Mouse (Mus musculus) large intestine, adult 2 months (tissue): ENCODE results near the gene Hsf4. TPM values are rescaled to one million over a fixed set of nuclear protein-coding genes. Genes with fewer than 3 reads are reported as not detected.

Experiments
- DNase-seq: peaks from one replicate; pipeline ENCODE4 v3.0.0-alpha.2; 2012; ENCODE audit warnings: low read depth, low spot score
- WGBS: fragments of 180-500 bp; shearing (Covaris S2); methylation state at CpG from one replicate; pipeline ENCODE4 v1.1.7; 2018; 5-methylcytosine and 5-hydroxymethylcytosine counted together
- polyA plus RNA-seq: library from polyadenylated mRNA; depleted of rRNA; stranded (reverse); fragments of >200 nt; gene quantifications from 2 replicates; pipeline ENCODE4 v1.2.3, GENCODE M21; 2012; rRNA removed

The Hsf4 gene
- polyA plus RNA-seq, 1 experiment = 1.2 TPM

DNA sequence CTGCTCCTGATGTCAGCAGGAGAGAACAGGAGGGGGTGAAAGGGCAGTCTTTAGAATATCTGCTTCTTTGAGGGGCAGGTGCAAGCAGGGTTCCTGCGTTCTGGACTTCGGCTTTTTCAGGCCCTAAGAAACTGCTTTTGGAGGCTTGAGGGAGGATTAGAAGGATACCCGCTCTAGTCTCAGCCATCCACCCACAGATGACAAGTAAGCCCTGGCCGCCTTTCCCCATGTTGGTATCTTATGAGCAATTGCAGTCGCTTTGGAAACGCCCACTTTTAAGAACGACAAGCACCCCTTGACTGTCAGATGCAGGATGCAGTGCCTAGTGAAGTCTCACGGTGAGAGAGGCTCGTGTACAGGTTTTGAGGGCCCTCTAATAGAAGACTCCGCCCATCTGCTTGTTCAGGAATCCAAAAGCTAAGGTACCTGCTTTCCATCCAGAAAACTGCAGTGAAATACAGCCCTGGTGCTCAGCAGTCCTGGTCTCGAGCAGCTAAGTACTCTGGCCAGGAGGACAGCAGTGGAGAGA is 49.1 kb downstream of the Hsf4 start:
- 83% methylated on average over 11 of the region's 11 CpGs for WGBS
- DNase-seq = no peak

DNA sequence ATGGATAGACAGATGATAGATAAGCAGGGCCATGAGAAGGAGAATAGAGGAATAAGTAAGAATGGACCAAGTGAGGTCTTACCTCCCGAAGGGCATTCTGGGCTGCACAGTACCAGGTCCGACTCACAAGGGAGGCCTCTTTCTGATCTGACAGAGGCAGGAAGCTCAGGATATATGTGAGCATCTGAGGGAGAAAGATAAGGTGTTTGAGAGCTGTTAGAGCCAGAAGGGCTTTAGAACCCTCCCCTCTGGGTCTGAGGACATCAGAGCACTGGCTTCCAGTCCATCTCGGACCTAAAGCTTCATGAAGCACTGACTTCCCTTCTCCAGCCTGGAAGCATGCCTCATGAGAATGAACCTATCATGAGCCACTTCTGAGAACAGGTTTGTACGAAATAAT is 53.6 kb downstream of the Hsf4 start:
- WGBS = 86% methylated on average over 4 of the region's 4 CpGs
- DNase-seq = no peak

Other genes starting within 250 kb of the Hsf4 start
- gene Ces3a, start 221.2 kb upstream of the Hsf4 start, polyA plus RNA-seq = 0.21 TPM in 1 of 2 replicates, not detected in the other
- gene Ces3b, start 186.0 kb upstream of the Hsf4 start, polyA plus RNA-seq = not detected in 2 replicates
- gene Ces4a, start 138.0 kb upstream of the Hsf4 start, polyA plus RNA-seq = not detected in 2 replicates
- 7.0 and 8.1 TPM in 2 replicates for gene Cbfb, start 99.1 kb upstream of the Hsf4 start, polyA plus RNA-seq
- gene D230025D16Rik, start 44.7 kb upstream of the Hsf4 start, polyA plus RNA-seq = 13.0 and 14.5 TPM in 2 replicates
- gene B3gnt9, start 14.6 kb upstream of the Hsf4 start, polyA plus RNA-seq = 4.9 and 6.2 TPM in 2 replicates
- 57.4 and 64.0 TPM in 2 replicates for gene Tradd, start 5.2 kb upstream of the Hsf4 start, polyA plus RNA-seq
- gene Fbxl8, start 5.2 kb upstream of the Hsf4 start, polyA plus RNA-seq = 16.3 and 16.9 TPM in 2 replicates
- gene Nol3, start 6.3 kb downstream of the Hsf4 start, polyA plus RNA-seq = 0.82 and 0.88 TPM in 2 replicates
- gene 4931428F04Rik, start 20.1 kb downstream of the Hsf4 start, polyA plus RNA-seq = 1.7 and 2.0 TPM in 2 replicates
- 1.6 and 2.5 TPM in 2 replicates for gene Exoc3l, start 26.3 kb downstream of the Hsf4 start, polyA plus RNA-seq
- gene E2f4, start 27.9 kb downstream of the Hsf4 start, polyA plus RNA-seq = 147 and 149 TPM in 2 replicates
- gene Elmo3, start 35.8 kb downstream of the Hsf4 start, polyA plus RNA-seq = 65.9 and 82.0 TPM in 2 replicates
- gene Lrrc29, start 56.5 kb downstream of the Hsf4 start, polyA plus RNA-seq = 4.6 and 5.8 TPM in 2 replicates
- gene Tmem208, start 56.6 kb downstream of the Hsf4 start, polyA plus RNA-seq = 120 and 134 TPM in 2 replicates
- gene Fhod1, start 78.2 kb downstream of the Hsf4 start, polyA plus RNA-seq = 20.1 and 28.9 TPM in 2 replicates
- gene Slc9a5, start 79.0 kb downstream of the Hsf4 start, polyA plus RNA-seq = 2.7 and 4.0 TPM in 2 replicates
- 0.52 and 0.73 TPM in 2 replicates for gene Plekhg4, start 103.5 kb downstream of the Hsf4 start, polyA plus RNA-seq
- 0.07 TPM in 1 of 2 replicates, not detected in the other for gene Kctd19, start 143.7 kb downstream of the Hsf4 start, polyA plus RNA-seq
- 0.12 and 0.25 TPM in 2 replicates for gene Lrrc36, start 143.8 kb downstream of the Hsf4 start, polyA plus RNA-seq
- 73.9 and 101 TPM in 2 replicates for gene Tppp3, start 201.7 kb downstream of the Hsf4 start, polyA plus RNA-seq
- gene Zdhhc1, start 227.1 kb downstream of the Hsf4 start, polyA plus RNA-seq = 15.0 and 16.3 TPM in 2 replicates
- gene Hsd11b2, start 249.0 kb downstream of the Hsf4 start, polyA plus RNA-seq = 19.6 and 50.5 TPM in 2 replicates